Mouse (Mus musculus) CD4-positive, CD25-positive, alpha-beta regulatory T cell, adult 2 months (primary cell): ENCODE measurements at regions not wholly inside any gene's neighbourhood (a gene's known extent, or its start where the extent isn't known, plus 50 kb on each side); places are given as distances from the start of the nearest gene placed in this dataset.

Experiments
- DNase-seq: peaks from one replicate; pipeline ENCODE4 v3.0.0-alpha.2; 2012; ENCODE audit warnings: low read depth, low spot score

- no peak for DNase-seq
These were observed 441.5 kb downstream of the Basp1 start for GRCm38 (mm10) chr15:24972020-24972419.

- DNase-seq, result no peak
These were observed 444.2 kb downstream of the Basp1 start for GRCm38 (mm10) chr15:24969391-24969812.

GRCm38 (mm10) chr15:24968636-24969317, 444.8 kb downstream of the Basp1 start:
- DNase-seq, result no peak

GRCm38 (mm10) chr15:24929742-24930141, 483.8 kb downstream of the Basp1 start:
- DNase-seq, result no peak

GRCm38 (mm10) chr15:24911866-24912265, 501.7 kb downstream of the Basp1 start:
- no peak for DNase-seq

GRCm38 (mm10) chr15:24911466-24911865, 502.1 kb downstream of the Basp1 start:
- DNase-seq, result no peak

GRCm38 (mm10) chr15:24906957-24907356, 506.6 kb downstream of the Basp1 start:
- DNase-seq, result no peak

GRCm38 (mm10) chr15:24878846-24879245, 534.7 kb downstream of the Basp1 start:
- DNase-seq, result no peak

- DNase-seq, result no peak
These were observed 535.6 kb downstream of the Basp1 start for GRCm38 (mm10) chr15:24877711-24878598.

- no peak for DNase-seq
These were observed 537.3 kb downstream of the Basp1 start for GRCm38 (mm10) chr15:24876157-24876731.

- DNase-seq, result no peak
These were observed 573.3 kb downstream of the Basp1 start for GRCm38 (mm10) chr15:24840271-24840670.

GRCm38 (mm10) chr15:24838390-24838789, 575.2 kb downstream of the Basp1 start:
- no peak for DNase-seq

- no peak for DNase-seq
These were observed 585.7 kb downstream of the Basp1 start for GRCm38 (mm10) chr15:24827881-24828280.

- DNase-seq, result no peak
These were observed 586.3 kb downstream of the Basp1 start for GRCm38 (mm10) chr15:24827259-24827658.

GRCm38 (mm10) chr15:24796836-24797235, 616.7 kb downstream of the Basp1 start:
- DNase-seq, result no peak

GRCm38 (mm10) chr15:24793381-24793780, 620.2 kb downstream of the Basp1 start:
- no peak for DNase-seq

GRCm38 (mm10) chr15:24786336-24786735, 627.2 kb downstream of the Basp1 start:
- no peak for DNase-seq

- no peak for DNase-seq
These were observed 635.3 kb downstream of the Basp1 start for GRCm38 (mm10) chr15:24778234-24778633.

- DNase-seq, result no peak
These were observed 661.9 kb downstream of the Basp1 start for GRCm38 (mm10) chr15:24751480-24752157.

GRCm38 (mm10) chr15:24743240-24743639, 670.3 kb downstream of the Basp1 start:
- DNase-seq, result no peak

GRCm38 (mm10) chr15:24725170-24725569, 688.4 kb downstream of the Basp1 start:
- DNase-seq, result no peak

GRCm38 (mm10) chr15:24724664-24725063, 688.9 kb downstream of the Basp1 start:
- no peak for DNase-seq
